Mouse (Mus musculus): ENCODE measurements around the gene Il1rapl1.

Gene Il1rapl1

GRCm38 (mm10) chrX:88115609-88116073 lies at the start of gene Il1rapl1:
Gene Il1rapl1, minus strand, starts transcription at chrX:88115645.
- WGBS: 6% methylated on average over 12 of the region's 12 CpGs

- WGBS: 57% methylated on average over 2 of the region's 2 CpGs
These were observed 42.6 kb upstream of the Il1rapl1 start for GRCm38 (mm10) chrX:88158037-88158436.

DNA sequence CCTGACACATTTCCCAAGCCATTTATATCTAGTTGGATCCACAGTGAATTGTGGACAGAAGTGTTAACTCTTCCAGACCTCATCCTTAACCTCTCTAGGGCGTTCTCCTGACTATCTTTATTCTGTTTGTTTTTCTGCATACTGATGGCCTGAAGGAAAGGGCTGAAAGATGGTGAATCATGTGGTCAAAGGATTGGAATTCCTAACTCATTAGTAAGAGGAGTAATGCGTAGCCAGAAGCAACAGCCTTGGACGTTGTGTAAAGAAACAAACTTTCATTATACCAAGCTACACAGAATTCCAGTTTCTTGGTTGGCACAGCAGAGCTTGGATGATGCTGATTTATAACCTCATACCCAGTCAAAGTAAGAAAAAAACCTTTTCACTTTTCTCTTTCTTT lies 10.2 kb upstream of the Il1rapl1 start:
- 57% methylated on average over 3 of the region's 3 CpGs for WGBS

GRCm38 (mm10) chrX:88120070-88120469 lies 4.6 kb upstream of the Il1rapl1 start:
- 55% methylated on average over 3 of the region's 3 CpGs for WGBS

DNA sequence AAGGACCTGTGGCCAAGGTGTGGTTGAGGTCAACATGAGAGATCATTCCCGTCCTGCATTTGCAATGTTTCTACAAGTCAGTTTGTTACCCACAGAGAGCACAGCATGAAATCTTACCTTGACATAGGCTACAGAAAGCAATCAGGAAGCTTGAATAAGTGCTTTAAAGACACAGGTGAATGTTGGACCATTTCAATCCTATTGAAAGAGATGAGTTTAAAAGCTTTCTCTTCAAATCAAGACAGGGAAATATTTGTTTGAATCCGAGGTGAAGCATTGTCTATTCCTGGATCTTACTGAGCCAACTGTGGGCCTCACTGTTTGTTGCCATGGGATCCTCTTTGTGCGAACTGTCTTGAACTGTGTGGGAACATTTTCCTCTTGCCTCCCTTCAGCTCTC lies 2.4 kb upstream of the Il1rapl1 start:
- WGBS: 41% methylated on average over 3 of the region's 3 CpGs

GRCm38 (mm10) chrX:88116326-88116725 lies 881 bp upstream of the Il1rapl1 start:
- WGBS: 10% methylated on average over 3 of the region's 3 CpGs

- WGBS: 18% methylated on average over 6 of the region's 6 CpGs
These were observed 1.9 kb downstream of the Il1rapl1 start for GRCm38 (mm10) chrX:88113561-88113960.

DNA sequence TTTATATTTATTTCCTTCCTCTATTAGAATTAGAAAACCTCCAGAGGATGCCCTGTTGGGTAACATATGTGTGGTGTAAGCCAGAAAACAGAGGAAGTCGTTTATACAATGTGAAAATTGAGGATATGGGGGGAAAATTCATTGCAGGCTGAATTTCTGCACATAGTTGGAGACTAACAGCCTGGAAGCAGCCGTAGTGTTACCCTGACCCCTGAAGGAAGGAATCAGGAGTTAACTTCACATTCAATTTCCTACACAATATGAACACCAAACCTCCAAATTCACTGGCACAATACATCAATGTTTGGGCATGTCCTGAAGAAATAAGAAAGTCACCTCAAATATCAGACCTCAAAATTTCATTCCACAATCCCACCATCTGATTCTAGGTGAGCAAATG lies 3.2 kb downstream of the Il1rapl1 start:
- 19% methylated on average over 2 of the region's 2 CpGs for WGBS

DNA sequence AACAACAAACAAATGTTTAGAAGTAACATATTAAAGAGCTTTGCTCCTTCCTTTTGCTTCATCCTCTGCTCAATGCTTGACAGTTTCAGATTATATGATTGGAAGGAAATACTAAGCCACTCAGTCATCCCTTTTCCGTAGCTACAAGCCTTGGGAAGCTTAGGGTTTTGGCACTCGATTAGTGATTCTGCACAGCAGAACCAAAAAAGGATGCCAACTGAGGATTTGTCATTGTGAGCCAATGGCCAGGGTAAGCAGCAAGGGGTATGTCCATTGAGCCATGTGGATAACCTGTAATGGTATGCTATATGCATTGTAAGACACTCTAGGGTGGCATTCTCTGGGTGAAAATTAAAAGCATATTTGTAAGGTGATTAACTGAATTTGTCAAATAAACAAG lies 5.7 kb downstream of the Il1rapl1 start:
- WGBS: 26% methylated on average over 2 of the region's 2 CpGs

DNA sequence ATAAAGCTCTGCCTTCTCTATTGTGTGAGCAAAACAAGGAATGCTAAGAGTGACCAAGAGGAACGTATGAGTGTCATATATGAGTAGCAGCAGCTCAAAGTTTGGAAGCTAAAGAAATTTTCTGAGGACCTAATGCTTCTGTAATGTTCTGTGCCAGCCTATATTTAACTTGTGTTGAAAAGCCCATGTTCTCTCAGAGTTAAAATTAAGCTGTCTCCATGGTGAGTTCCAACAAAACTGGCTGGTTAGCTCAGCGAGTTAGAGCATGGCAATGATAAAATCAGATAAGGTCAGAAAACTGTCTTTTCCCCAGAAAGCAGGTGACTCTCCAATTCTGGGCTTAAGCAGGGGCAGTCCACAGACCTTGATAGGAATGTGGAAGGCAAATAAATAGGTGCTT lies 25.6 kb downstream of the Il1rapl1 start:
- WGBS: 22% methylated on average over 2 of the region's 2 CpGs

DNA sequence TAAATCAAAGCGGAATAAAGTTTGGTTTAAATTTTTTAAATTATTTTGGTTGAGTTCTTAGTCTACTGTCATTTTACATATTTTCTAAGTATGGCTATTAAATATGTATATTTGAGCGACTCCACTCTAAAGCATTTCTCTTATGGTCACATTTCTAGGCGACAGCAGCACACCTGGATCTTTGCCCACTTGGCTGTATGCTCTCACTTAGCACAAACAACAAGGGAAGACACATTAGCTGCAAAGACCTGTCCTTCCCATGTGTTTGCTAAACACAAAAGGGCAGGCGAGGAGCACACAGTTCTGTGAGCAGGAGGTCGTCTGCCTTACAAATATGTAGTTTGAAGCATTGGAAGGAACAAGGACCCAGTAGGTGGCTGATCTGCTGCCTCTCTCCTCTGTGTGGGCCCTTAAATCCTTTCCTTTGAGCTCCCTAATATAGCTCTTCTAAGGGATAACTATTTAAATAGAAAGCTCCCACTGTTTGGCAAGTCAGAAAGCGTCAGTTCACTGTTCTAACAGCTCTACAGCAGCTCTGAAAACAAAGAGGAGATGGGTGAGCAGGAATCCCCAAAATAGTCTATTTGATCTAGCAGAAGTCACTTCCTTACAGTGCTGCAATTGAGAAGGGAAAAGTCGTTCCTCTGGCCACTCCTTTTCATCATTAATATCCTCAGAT lies 42.6 kb downstream of the Il1rapl1 start:
- WGBS: 29% methylated on average over 7 of the region's 7 CpGs

DNA sequence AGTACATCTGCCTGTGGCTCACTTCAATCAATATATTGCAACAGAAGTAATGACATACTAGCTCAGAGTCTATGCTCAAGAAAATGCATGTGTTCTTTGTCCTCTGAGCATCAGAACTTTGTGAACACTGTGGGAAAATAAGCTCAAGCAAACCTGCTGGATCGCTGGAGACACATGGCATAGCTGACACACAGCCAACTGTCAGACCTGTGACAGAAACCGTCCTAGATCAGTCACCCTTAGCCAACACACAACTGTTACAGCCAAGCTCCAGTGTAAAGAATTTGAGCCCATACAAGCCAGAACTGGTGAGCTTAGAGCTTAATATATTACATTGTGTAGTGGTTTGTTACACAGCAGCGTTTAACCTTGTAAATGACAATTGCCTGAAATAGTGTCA lies 45.1 kb downstream of the Il1rapl1 start:
- WGBS: 48% methylated on average over 3 of the region's 3 CpGs

DNA sequence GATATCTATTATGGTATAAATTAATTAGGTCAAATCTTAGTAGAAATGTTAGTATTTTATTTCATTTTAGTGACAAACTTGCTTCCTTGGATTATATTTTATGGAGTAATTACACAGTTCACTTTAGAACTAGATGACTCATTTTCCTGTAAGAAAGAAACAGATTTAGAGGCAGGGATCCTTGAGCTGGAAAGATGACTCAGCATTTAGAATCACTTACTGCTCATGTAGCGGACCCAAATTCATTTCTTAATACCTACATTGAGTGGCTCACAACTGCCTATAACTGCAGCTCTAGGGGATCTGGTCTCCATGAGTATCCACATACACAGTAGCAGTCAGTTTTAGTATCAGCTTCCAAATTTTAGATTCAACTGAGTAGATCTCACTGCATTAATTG lies 71.9 kb downstream of the Il1rapl1 start:
- WGBS: 53% methylated on average over 1 of the region's 1 CpGs

- 41% methylated on average over 1 of the region's 1 CpGs for WGBS
These were observed 76.5 kb downstream of the Il1rapl1 start for GRCm38 (mm10) chrX:88038984-88039383.

DNA sequence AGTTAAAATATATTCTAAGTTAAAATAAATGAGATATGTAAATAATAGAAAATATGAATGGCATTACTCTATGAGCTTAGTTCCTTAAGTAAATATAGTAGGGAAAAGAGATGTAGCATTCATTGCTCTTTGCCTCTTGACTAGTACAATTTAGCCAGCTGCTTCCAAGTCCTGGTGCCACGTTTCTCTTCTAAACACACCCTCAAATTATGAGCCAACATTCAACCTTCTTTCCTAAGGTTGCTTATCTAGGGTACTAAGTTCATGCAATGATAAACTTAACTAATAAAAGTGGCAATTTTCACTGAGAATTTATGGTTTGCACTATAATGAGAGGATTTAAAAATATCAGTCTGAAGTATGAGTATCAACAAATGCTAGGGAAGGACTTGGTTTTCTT lies 218.3 kb downstream of the Il1rapl1 start:
- 66% methylated on average over 1 of the region's 1 CpGs for WGBS

GRCm38 (mm10) chrX:87854107-87854506 lies 261.3 kb downstream of the Il1rapl1 start:
- WGBS: 61% methylated on average over 2 of the region's 2 CpGs

- WGBS: 21% methylated on average over 1 of the region's 1 CpGs
These were observed 307.7 kb downstream of the Il1rapl1 start for GRCm38 (mm10) chrX:87807717-87808116.

DNA sequence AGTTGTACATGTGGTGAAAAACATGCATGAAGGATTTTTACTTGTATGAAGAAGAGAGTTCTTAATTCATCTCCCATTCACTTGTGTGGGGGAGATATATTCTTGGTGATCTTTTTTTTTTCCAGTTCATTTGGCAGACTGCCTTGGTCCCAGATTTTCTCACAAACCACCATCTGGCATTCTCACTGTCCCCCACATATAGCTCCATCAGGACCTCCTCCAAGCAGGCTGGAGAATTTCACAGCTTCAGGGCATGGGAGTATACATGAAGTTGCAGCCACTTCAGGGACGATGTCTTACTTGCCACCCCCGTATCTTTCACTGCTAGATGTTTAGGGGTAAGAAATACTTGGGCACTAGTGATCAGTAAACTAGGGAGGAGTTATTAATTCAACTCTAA lies 404.9 kb downstream of the Il1rapl1 start:
- 41% methylated on average over 2 of the region's 2 CpGs for WGBS

DNA sequence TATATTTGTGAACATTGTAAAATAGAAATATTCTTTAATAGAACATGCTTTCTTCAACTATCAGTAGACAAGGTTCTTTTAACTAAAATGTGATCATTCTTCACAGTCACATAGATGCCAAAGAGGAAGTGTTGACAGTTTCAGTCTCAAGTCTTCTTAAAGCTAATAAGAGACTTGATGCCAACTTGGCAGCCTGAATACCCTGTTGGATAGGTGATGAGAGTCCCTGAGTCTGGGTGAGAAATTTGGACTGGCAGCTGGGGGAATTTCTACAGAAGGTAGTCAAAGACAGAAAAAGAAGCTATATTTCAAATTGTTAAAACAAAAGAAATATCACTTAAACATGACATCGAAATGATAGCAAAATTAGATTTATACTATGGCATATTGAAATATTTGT lies 451.6 kb downstream of the Il1rapl1 start:
- 83% methylated on average over 1 of the region's 1 CpGs for WGBS

GRCm38 (mm10) chrX:87655644-87656043 lies 459.8 kb downstream of the Il1rapl1 start:
- WGBS: 24% methylated on average over 2 of the region's 2 CpGs

DNA sequence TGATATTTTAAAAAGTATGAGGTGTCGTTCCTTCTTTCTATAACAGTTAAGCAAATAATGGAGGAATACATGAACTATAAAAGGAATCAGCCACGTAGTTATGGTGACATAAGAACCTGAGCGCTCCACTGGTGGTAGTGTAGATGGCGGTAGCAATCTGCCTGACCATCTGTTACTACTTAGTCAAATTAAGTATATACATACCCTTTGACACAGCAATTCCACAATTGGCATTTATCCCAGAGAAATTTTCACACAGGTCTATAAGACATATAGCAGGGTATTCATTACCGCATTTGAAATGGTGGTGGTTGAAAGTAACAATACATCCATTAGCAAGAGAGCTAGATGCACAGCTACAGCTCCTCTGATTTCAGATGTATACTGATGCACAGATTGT lies 612.8 kb downstream of the Il1rapl1 start:
- 72% methylated on average over 5 of the region's 5 CpGs for WGBS

GRCm38 (mm10) chrX:87483416-87483815 lies 632.0 kb downstream of the Il1rapl1 start:
- 77% methylated on average over 1 of the region's 1 CpGs for WGBS

- 63% methylated on average over 11 of the region's 11 CpGs for WGBS
These were observed 877.3 kb downstream of the Il1rapl1 start for GRCm38 (mm10) chrX:87238191-87238590.

- whole genome bisulfite sequencing: 47% methylated on average over 1 of the region's 1 CpGs
These were observed 1160.3 kb downstream of the Il1rapl1 start for GRCm38 (mm10) chrX:86955126-86955525.

Data from cerebral cortex, adult 2 months (tissue).